Mouse (Mus musculus): ENCODE results near the gene Abcf3. TPM values are rescaled to one million over a fixed set of nuclear protein-coding genes. Genes with fewer than 3 reads are reported as not detected.

Gene Abcf3
- polyA plus RNA-seq, 1 experiment from 2014 or later, result 56.3 TPM

- Histone ChIP-seq H3K27ac (replicated peaks; ENCODE audit: low read depth, low read length) (no peak overlapping the region), H3K4me3 (ENCODE audit: low read depth, low read length) (no peak overlapping the region), H3K9ac (replicated peaks; ENCODE audit: low read length) (no peak overlapping the region), H3K4me1 (ENCODE audit: control insufficient read depth, insufficient read depth, low read length) (no peaks in the 10 kb centered on the region), H3K4me2 (ENCODE audit: low read depth, low read length) (no peak overlapping the region), H3K36me3 (replicated peaks; ENCODE audit: control insufficient read depth, insufficient read depth, low read depth, low read length) (peaks cover 15% of the 10 kb centered on the region), H3K9me3 (replicated peaks; ENCODE audit: control insufficient read depth, low read length) (no peaks in the 10 kb centered on the region), H3K27me3 (ENCODE audit: control insufficient read depth, insufficient read depth, low read length) (no peaks in the 10 kb centered on the region)
- DNase-seq (ENCODE audit: low spot score) (no peak), ATAC-seq (replicated peaks; ENCODE audit: insufficient number of reproducible peaks, low FRiP score, low TSS enrichment, low read depth) (no peak)
- 94% methylated on average over 5 of the region's 5 CpGs for WGBS
These were observed 3.3 kb downstream of the Abcf3 start for GRCm38 (mm10) chr16:20551691-20552090.

GRCm38 (mm10) chr16:20552594-20552993 lies 4.2 kb downstream of the Abcf3 start:
- no peak overlapping the region for H3K27ac ChIP-seq (replicated peaks; ENCODE audit: low read depth, low read length)
- no peaks in the 10 kb centered on the region for H3K4me1 ChIP-seq (ENCODE audit: control insufficient read depth, insufficient read depth, low read length)
- H3K36me3 ChIP-seq (replicated peaks; ENCODE audit: control insufficient read depth, insufficient read depth, low read depth, low read length), result peaks cover 15% of the 10 kb centered on the region
- H3K4me3 ChIP-seq (ENCODE audit: low read depth, low read length), result no peak overlapping the region
- no peak overlapping the region for H3K4me2 ChIP-seq (ENCODE audit: low read depth, low read length)
- 97% methylated on average over 1 of the region's 1 CpGs for WGBS
- no peaks in the 10 kb centered on the region for H3K9me3 ChIP-seq (replicated peaks; ENCODE audit: control insufficient read depth, low read length)
- ATAC-seq (replicated peaks; ENCODE audit: insufficient number of reproducible peaks, low FRiP score, low TSS enrichment, low read depth) (no peak), DNase-seq (ENCODE audit: low spot score) (no peak)
- H3K9ac ChIP-seq (replicated peaks; ENCODE audit: low read length), result no peak overlapping the region
- H3K27me3 ChIP-seq (ENCODE audit: control insufficient read depth, insufficient read depth, low read length), result no peaks in the 10 kb centered on the region

GRCm38 (mm10) chr16:20555000-20555399 lies 6.6 kb downstream of the Abcf3 start:
- Histone ChIP-seq H3K4me3 (ENCODE audit: low read depth, low read length) (no peak overlapping the region), H3K27ac (replicated peaks; ENCODE audit: low read depth, low read length) (no peak overlapping the region), H3K4me2 (ENCODE audit: low read depth, low read length) (no peak overlapping the region; the same call in 1 of the 2 replicates), H3K4me1 (ENCODE audit: control insufficient read depth, insufficient read depth, low read length) (no peaks in the 10 kb centered on the region), H3K27me3 (ENCODE audit: control insufficient read depth, insufficient read depth, low read length) (no peaks in the 10 kb centered on the region), H3K9ac (replicated peaks; ENCODE audit: low read length) (no peak overlapping the region), H3K36me3 (replicated peaks; ENCODE audit: control insufficient read depth, insufficient read depth, low read depth, low read length) (peaks cover 15% of the 10 kb centered on the region), H3K9me3 (replicated peaks; ENCODE audit: control insufficient read depth, low read length) (no peaks in the 10 kb centered on the region)
- no peak for ATAC-seq (replicated peaks; ENCODE audit: insufficient number of reproducible peaks, low FRiP score, low TSS enrichment, low read depth)
- DNase-seq (ENCODE audit: low spot score), result no peak
- WGBS, result 86% methylated on average over 6 of the region's 6 CpGs

GRCm38 (mm10) chr16:20557381-20557780 lies 9.0 kb downstream of the Abcf3 start:
- H3K9ac ChIP-seq (replicated peaks; ENCODE audit: low read length), result no peak overlapping the region
- no peak overlapping the region for H3K4me3 ChIP-seq (ENCODE audit: low read depth, low read length)
- H3K9me3 ChIP-seq (replicated peaks; ENCODE audit: control insufficient read depth, low read length), result no peaks in the 10 kb centered on the region
- no peaks in the 10 kb centered on the region for H3K27me3 ChIP-seq (ENCODE audit: control insufficient read depth, insufficient read depth, low read length)
- WGBS, result 73% methylated on average over 7 of the region's 7 CpGs
- DNase-seq (ENCODE audit: low spot score) (no peak), ATAC-seq (replicated peaks; ENCODE audit: insufficient number of reproducible peaks, low FRiP score, low TSS enrichment, low read depth) (no peak)
- H3K4me2 ChIP-seq (ENCODE audit: low read depth, low read length), result no peak overlapping the region
- H3K27ac ChIP-seq (replicated peaks; ENCODE audit: low read depth, low read length), result no peak overlapping the region
- H3K36me3 ChIP-seq (replicated peaks; ENCODE audit: control insufficient read depth, insufficient read depth, low read depth, low read length), result peaks cover 13% of the 10 kb centered on the region
- H3K4me1 ChIP-seq (ENCODE audit: control insufficient read depth, insufficient read depth, low read length), result no peaks in the 10 kb centered on the region

DNA sequence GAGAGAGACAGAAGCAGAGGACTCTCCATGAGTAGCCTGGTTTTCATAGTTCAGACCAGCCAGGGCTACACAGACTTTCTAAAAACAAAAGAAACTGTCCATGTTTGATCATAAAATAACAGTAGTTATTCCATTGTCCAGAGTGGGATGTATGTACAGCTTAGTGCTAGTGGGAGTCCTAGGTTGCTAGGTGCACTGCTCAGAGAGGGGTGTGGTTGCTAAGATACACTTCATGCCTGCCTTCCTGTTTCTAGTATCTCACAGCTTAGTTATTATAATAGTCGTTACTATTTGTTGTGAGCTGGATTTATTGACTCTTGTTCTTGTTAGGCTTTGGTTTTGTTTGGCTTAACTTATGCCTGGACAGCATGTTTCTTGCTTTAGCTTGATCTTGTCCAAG lies 16.7 kb downstream of the Abcf3 start:
- ATAC-seq (replicated peaks; ENCODE audit: insufficient number of reproducible peaks, low FRiP score, low TSS enrichment, low read depth) (no peak), DNase-seq (ENCODE audit: low spot score) (no peak)
- Histone ChIP-seq H3K4me1 (ENCODE audit: control insufficient read depth, insufficient read depth, low read length) (no peaks in the 10 kb centered on the region), H3K4me2 (ENCODE audit: low read depth, low read length) (no peak overlapping the region), H3K9me3 (replicated peaks; ENCODE audit: control insufficient read depth, low read length) (no peaks in the 10 kb centered on the region), H3K9ac (replicated peaks; ENCODE audit: low read length) (no peak overlapping the region), H3K4me3 (ENCODE audit: low read depth, low read length) (no peak overlapping the region), H3K27me3 (ENCODE audit: control insufficient read depth, insufficient read depth, low read length) (no peaks in the 10 kb centered on the region), H3K36me3 (replicated peaks; ENCODE audit: control insufficient read depth, insufficient read depth, low read depth, low read length) (peaks cover 7% of the 10 kb centered on the region), H3K27ac (replicated peaks; ENCODE audit: low read depth, low read length) (no peak overlapping the region)
- WGBS, result 85% methylated on average over 1 of the region's 1 CpGs

DNA sequence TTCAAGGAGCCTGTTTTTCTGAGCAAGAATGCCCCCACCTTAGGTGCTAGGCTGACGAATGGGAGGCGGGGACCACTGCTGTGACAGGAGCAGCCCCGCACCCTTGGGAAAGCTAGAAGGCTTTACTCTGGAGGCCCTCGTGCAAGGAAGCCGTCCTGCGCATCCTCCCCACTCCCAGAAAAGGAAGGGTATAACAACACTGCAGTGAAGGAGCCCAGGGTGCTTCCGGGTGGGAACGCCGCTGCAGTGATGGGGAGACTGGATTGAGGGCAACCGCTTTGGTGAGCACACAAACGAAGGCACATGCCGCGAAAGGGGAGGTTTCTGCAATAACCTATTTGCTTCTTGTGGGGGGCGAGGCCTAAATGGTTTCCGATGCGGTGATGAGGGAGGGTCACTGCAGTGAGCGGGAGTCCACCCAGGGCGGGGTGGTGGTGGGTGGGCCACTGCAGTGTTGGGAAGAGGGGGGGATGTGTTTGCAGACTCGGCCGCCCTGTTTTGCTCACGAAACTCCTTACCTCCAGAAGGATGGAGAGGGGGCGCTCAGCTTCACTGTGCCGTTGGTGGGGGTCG lies 41.1 kb downstream of the Abcf3 start, which contains the start of gene Vwa5b2:
Gene Vwa5b2, plus strand, starts transcription at position 106 of the 573 bp plus-strand sequence.
- peak; percentile 55 for ATAC-seq (replicated peaks; ENCODE audit: insufficient number of reproducible peaks, low FRiP score, low TSS enrichment, low read depth)
- Histone ChIP-seq H3K27me3 (ENCODE audit: control insufficient read depth, insufficient read depth, low read length) (peaks cover 38% of the 10 kb centered on the region), H3K4me2 (ENCODE audit: low read depth, low read length) (peak within 1 kb of the TSS; percentile 89), H3K36me3 (replicated peaks; ENCODE audit: control insufficient read depth, insufficient read depth, low read depth, low read length) (no peaks in the 10 kb centered on the region), H3K27ac (replicated peaks; ENCODE audit: low read depth, low read length) (no peak within 1 kb of the TSS), H3K4me1 (ENCODE audit: control insufficient read depth, insufficient read depth, low read length) (0 out of 2 replicates have a peak, but pooled peaks cover 3% of the 10 kb centered on the region), H3K9ac (replicated peaks; ENCODE audit: low read length) (peak within 1 kb of the TSS; percentile 40), H3K9me3 (replicated peaks; ENCODE audit: control insufficient read depth, low read length) (no peaks in the 10 kb centered on the region), H3K4me3 (ENCODE audit: low read depth, low read length) (peak within 1 kb of the TSS; percentile 42)
- under 1% methylated on average over 24 of the region's 24 CpGs for WGBS
- DNase-seq (ENCODE audit: low spot score), result no peak

DNA sequence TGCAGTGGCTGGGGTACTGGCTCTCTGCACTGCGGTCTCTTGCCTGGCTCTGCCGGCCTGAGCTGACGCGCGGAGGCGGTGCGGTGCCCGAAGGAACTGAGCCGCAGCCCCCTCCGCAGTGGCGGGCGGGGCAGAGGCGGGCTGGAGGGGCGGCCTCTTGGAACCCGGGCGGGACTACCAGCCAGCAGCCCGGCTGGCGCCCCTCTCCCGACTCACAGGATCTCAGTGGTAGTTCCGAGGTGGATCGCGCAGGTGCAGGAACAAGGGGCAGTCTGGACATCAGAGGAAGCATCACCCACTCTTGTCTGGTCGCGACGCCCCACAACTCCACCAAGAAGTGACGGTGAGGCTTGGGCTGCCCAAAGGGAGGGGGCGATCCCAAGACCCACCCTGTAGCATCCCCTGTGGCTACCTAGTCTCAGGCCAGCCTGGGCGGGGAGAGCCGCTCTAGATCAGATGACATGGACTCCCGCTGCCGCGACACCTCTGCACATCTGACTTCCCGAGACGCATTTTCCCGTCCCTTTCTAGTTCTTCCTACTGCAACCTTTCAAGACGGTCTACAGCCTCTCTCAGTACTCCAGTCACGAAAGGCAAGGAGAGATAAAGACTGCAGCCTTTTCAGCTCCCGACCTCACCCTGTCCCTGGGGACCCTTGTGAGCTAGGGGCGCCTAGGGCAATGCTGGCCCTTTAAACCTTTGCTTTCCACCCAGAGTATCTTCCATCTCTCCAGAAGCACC lies 41.7 kb downstream of the Abcf3 start:
- no peak overlapping the region for H3K27ac ChIP-seq (replicated peaks; ENCODE audit: low read depth, low read length)

DNA sequence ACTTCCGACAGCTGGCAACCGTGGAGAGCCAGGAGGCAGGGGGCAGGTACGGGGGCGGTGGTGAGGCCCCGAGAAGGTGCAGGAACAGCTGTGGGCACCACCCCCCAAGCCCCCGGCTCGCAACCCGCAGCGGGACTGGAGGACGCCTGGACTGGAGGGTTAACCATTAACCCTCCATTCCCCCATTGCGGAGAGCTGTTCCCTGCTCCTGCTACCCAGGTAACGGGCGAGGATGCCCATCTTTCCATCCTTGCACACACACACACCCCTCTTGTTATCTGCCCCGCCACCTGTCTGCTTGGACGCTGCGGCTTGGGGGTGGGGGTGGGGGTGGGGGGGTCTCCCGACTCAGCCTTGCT lies 42.3 kb downstream of the Abcf3 start:
- Histone ChIP-seq H3K27me3 (ENCODE audit: control insufficient read depth, insufficient read depth, low read length) (peaks cover 38% of the 10 kb centered on the region), H3K4me2 (ENCODE audit: low read depth, low read length) (peak overlapping the region; percentile 89), H3K4me1 (ENCODE audit: control insufficient read depth, insufficient read depth, low read length) (0 out of 2 replicates have a peak, but pooled peaks cover 3% of the 10 kb centered on the region), H3K27ac (replicated peaks; ENCODE audit: low read depth, low read length) (no peak overlapping the region), H3K36me3 (replicated peaks; ENCODE audit: control insufficient read depth, insufficient read depth, low read depth, low read length) (no peaks in the 10 kb centered on the region), H3K4me3 (ENCODE audit: low read depth, low read length) (peak overlapping the region; percentile 42), H3K9me3 (replicated peaks; ENCODE audit: control insufficient read depth, low read length) (no peaks in the 10 kb centered on the region), H3K9ac (replicated peaks; ENCODE audit: low read length) (no peak overlapping the region; the same call in 1 of the 2 replicates)
- DNase-seq (ENCODE audit: low spot score), result no peak
- 2% methylated on average over 17 of the region's 17 CpGs for WGBS
- 0 out of 2 replicates have a peak, but pooled peaks have one; percentile 14 for ATAC-seq (replicated peaks; ENCODE audit: insufficient number of reproducible peaks, low FRiP score, low TSS enrichment, low read depth)

More for the DNA sequence above, 41.7 kb downstream of the Abcf3 start:
- Histone ChIP-seq H3K4me1 (ENCODE audit: control insufficient read depth, insufficient read depth, low read length) (0 out of 2 replicates have a peak, but pooled peaks cover 3% of the 10 kb centered on the region), H3K36me3 (replicated peaks; ENCODE audit: control insufficient read depth, insufficient read depth, low read depth, low read length) (no peaks in the 10 kb centered on the region), H3K4me2 (ENCODE audit: low read depth, low read length) (peak overlapping the region; percentile 89), H3K9me3 (replicated peaks; ENCODE audit: control insufficient read depth, low read length) (no peaks in the 10 kb centered on the region), H3K27me3 (ENCODE audit: control insufficient read depth, insufficient read depth, low read length) (peaks cover 38% of the 10 kb centered on the region), H3K9ac (replicated peaks; ENCODE audit: low read length) (peak overlapping the region; percentile 40), H3K4me3 (ENCODE audit: low read depth, low read length) (peak overlapping the region; percentile 42)
- peak; percentile 70 for DNase-seq (ENCODE audit: low spot score)
- peak; percentile 78 for ATAC-seq (replicated peaks; ENCODE audit: insufficient number of reproducible peaks, low FRiP score, low TSS enrichment, low read depth)
- WGBS, result under 1% methylated on average over 39 of the region's 39 CpGs

Data from embryonic facial prominence, embryonic 11.5 days (tissue).